Mouse (Mus musculus) central nervous system, embryonic 18 days (tissue): ENCODE results near the gene Pigyl. TPM values are rescaled to one million over a fixed set of nuclear protein-coding genes. Genes with fewer than 3 reads are reported as not detected.

Source experiments
- polyA plus RNA-seq: library from polyadenylated mRNA; depleted of rRNA; stranded (reverse); fragments of >200 nt; gene quantifications from 2 replicates; pipeline ENCODE4 v1.2.3, GENCODE M21; 2012; rRNA removed

The Pigyl gene
- polyA plus RNA-seq, result 82.0 and 87.2 TPM in 2 replicates

GRCm38 (mm10) chr9:22156497-22157245 lies at the start of gene Pigyl:
Gene Pigyl, plus strand, starts transcription at chr9:22156846.

GRCm38 (mm10) chr9:22116740-22117426 lies 39.8 kb upstream of the Pigyl start, which contains the start of gene Elof1:
Gene Elof1, minus strand, starts transcription at chr9:22117172.

GRCm38 (mm10) chr9:22135644-22136390 lies 20.8 kb upstream of the Pigyl start, which contains the start of gene Acp5:
Gene Acp5, minus strand, starts transcription at chr9:22135711.

GRCm38 (mm10) chr9:22188025-22188611 lies 31.5 kb downstream of the Pigyl start, which contains the start of gene Zfp872:
Gene Zfp872, plus strand, starts transcription at chr9:22188090.

Other genes starting within 250 kb of the Pigyl start
- gene Rab3d, start 238.7 kb upstream of the Pigyl start, polyA plus RNA-seq, result 32.4 and 36.8 TPM in 2 replicates
- gene Ccdc159, start 229.4 kb upstream of the Pigyl start, polyA plus RNA-seq, result 21.0 and 21.3 TPM in 2 replicates
- gene Tmem205, start 229.3 kb upstream of the Pigyl start, polyA plus RNA-seq, result 44.9 and 51.9 TPM in 2 replicates
- gene Plppr2, start 219.8 kb upstream of the Pigyl start, polyA plus RNA-seq, result 170 and 195 TPM in 2 replicates
- 7.5 and 7.9 TPM in 2 replicates for gene Swsap1, start 201.1 kb upstream of the Pigyl start, polyA plus RNA-seq
- 1.0 and 1.5 TPM in 2 replicates for gene Epor, start 193.3 kb upstream of the Pigyl start, polyA plus RNA-seq
- gene Rgl3, start 167.4 kb upstream of the Pigyl start, polyA plus RNA-seq, result 2.0 and 2.2 TPM in 2 replicates
- 6.9 and 8.4 TPM in 2 replicates for gene Ccdc151, start 154.2 kb upstream of the Pigyl start, polyA plus RNA-seq
- 90.4 and 102 TPM in 2 replicates for gene Prkcsh, start 154.0 kb upstream of the Pigyl start, polyA plus RNA-seq
- 203 and 239 TPM in 2 replicates for gene Elavl3, start 104.8 kb upstream of the Pigyl start, polyA plus RNA-seq
- gene Gm49318, start 85.6 kb upstream of the Pigyl start, polyA plus RNA-seq, result not detected in 2 replicates
- gene Zfp653, start 85.5 kb upstream of the Pigyl start, polyA plus RNA-seq, result 45.9 and 47.9 TPM in 2 replicates
- 47.4 and 52.9 TPM in 2 replicates for gene Ecsit, start 71.4 kb upstream of the Pigyl start, polyA plus RNA-seq
- gene Cnn1, start 57.6 kb upstream of the Pigyl start, polyA plus RNA-seq, result 0.54 and 0.94 TPM in 2 replicates
- 125 and 146 TPM in 2 replicates for gene Elof1, start 39.7 kb upstream of the Pigyl start, polyA plus RNA-seq
- 1.1 and 29.2 TPM in 2 replicates for gene Acp5, start 21.1 kb upstream of the Pigyl start, polyA plus RNA-seq
- gene Zfp872, start 31.2 kb downstream of the Pigyl start, polyA plus RNA-seq, result 0.28 and 0.33 TPM in 2 replicates
- 8.3 and 8.7 TPM in 2 replicates for gene Zfp809, start 68.9 kb downstream of the Pigyl start, polyA plus RNA-seq
- 4.1 and 4.2 TPM in 2 replicates for gene Zfp599, start 103.0 kb downstream of the Pigyl start, polyA plus RNA-seq
- 33.8 and 34.3 TPM in 2 replicates for gene Zfp810, start 150.8 kb downstream of the Pigyl start, polyA plus RNA-seq
- 3.9 and 4.9 TPM in 2 replicates for gene Anln, start 232.3 kb downstream of the Pigyl start, polyA plus RNA-seq